Mouse (Mus musculus): ENCODE data around the gene Trp53i13.
A peak's percentile ranks its signal among the peaks of the same experiment; 100 is the strongest.

The Trp53i13 gene

GRCm38 (mm10) chr11:77508068-77509021, 7.4 kb downstream of the Trp53i13 start:
- DNase-seq (ENCODE audit: low spot score), result peak; percentile 85

- no peak for DNase-seq (ENCODE audit: low spot score)
Observed at GRCm38 (mm10) chr11:77507426-77507825, 8.4 kb downstream of the Trp53i13 start.

- no peak for DNase-seq (ENCODE audit: low spot score)
Observed at GRCm38 (mm10) chr11:77506941-77507340, 8.8 kb downstream of the Trp53i13 start.

- DNase-seq (ENCODE audit: low spot score), result no peak
Observed at GRCm38 (mm10) chr11:77506273-77506672, 9.5 kb downstream of the Trp53i13 start.

GRCm38 (mm10) chr11:77505291-77505980, 10.3 kb downstream of the Trp53i13 start:
- DNase-seq (ENCODE audit: low spot score), result no peak

GRCm38 (mm10) chr11:77504377-77504776, 11.4 kb downstream of the Trp53i13 start:
- DNase-seq (ENCODE audit: low spot score), result no peak

- no peak for DNase-seq (ENCODE audit: low spot score)
Observed at GRCm38 (mm10) chr11:77503511-77503910, 12.3 kb downstream of the Trp53i13 start.

GRCm38 (mm10) chr11:77502481-77502880, 13.3 kb downstream of the Trp53i13 start:
- no peak for DNase-seq (ENCODE audit: low spot score)

GRCm38 (mm10) chr11:77501971-77502370, 13.8 kb downstream of the Trp53i13 start:
- DNase-seq (ENCODE audit: low spot score), result no peak

- DNase-seq (ENCODE audit: low spot score), result peak; percentile 45
Observed at GRCm38 (mm10) chr11:77501392-77501791, 14.4 kb downstream of the Trp53i13 start.

GRCm38 (mm10) chr11:77500361-77501325, 15.1 kb downstream of the Trp53i13 start:
- DNase-seq (ENCODE audit: low spot score), result no peak

GRCm38 (mm10) chr11:77499354-77499753, 16.4 kb downstream of the Trp53i13 start:
- no peak for DNase-seq (ENCODE audit: low spot score)

- DNase-seq (ENCODE audit: low spot score), result no peak
Observed at GRCm38 (mm10) chr11:77498261-77499139, 17.3 kb downstream of the Trp53i13 start.

GRCm38 (mm10) chr11:77497851-77498250, 17.9 kb downstream of the Trp53i13 start:
- DNase-seq (ENCODE audit: low spot score), result no peak

- no peak for DNase-seq (ENCODE audit: low spot score)
Observed at GRCm38 (mm10) chr11:77497341-77497756, 18.4 kb downstream of the Trp53i13 start.

GRCm38 (mm10) chr11:77495507-77495906, 20.3 kb downstream of the Trp53i13 start:
- no peak for DNase-seq (ENCODE audit: low spot score)

- no peak for DNase-seq (ENCODE audit: low spot score)
Observed at GRCm38 (mm10) chr11:77494782-77495181, 21.0 kb downstream of the Trp53i13 start.

- no peak for DNase-seq (ENCODE audit: low spot score)
Observed at GRCm38 (mm10) chr11:77494344-77494676, 21.5 kb downstream of the Trp53i13 start.

- peak; percentile 66 for DNase-seq (ENCODE audit: low spot score)
Observed at GRCm38 (mm10) chr11:77493512-77494343, 22.1 kb downstream of the Trp53i13 start, which contains the start of gene Git1. Git1 (plus strand) TSS chr11:77493562.

GRCm38 (mm10) chr11:77492911-77493332, 22.9 kb downstream of the Trp53i13 start:
- peak; percentile 91 for DNase-seq (ENCODE audit: low spot score)
